Mouse (Mus musculus) spleen, adult 2 months (tissue): ENCODE data around the gene Gm9913.

Experiments
- CTCF ChIP-seq: fragments of 200-500 bp; IDR thresholded peaks from 2 replicates; pipeline ENCODE4 v1.5.1; 2011; ENCODE audit warnings: mild to moderate bottlenecking, inconsistent platforms; ENCODE audit not compliant: insufficient read depth, insufficient read length, insufficient replicate concordance; ENCODE audit errors: extremely low read depth
- POLR2A ChIP-seq: fragments of 200-500 bp; IDR thresholded peaks from 2 replicates; pipeline ENCODE4 v1.6.1; 2011; ENCODE audit warnings: low read depth, low read length, inconsistent platforms

- TF ChIP-seq POLR2A (no peak), CTCF (no peak)
Measured at GRCm38 (mm10) chr2:125543646-125544045, 38.8 kb downstream of the Gm9913 start.
